Mouse (Mus musculus) heart, embryonic 16.5 days (tissue): ENCODE results near the gene Umad1. TPM values are rescaled to one million over a fixed set of nuclear protein-coding genes. Genes with fewer than 3 reads are reported as not detected.

Experiments
- ATAC-seq: fragments of 200-750 bp; cut with Nextera tagmentation; replicated peaks from 2 replicates; pipeline ENCODE4 v1.8.0; 2017; ENCODE audit warnings: moderate number of reproducible peaks; ENCODE audit not compliant: insufficient read depth, low FRiP score; ENCODE audit errors: extremely low read depth
- H3K27ac ChIP-seq: fragments of 300-500 bp; sonication (generic); 2 replicates; pipeline ENCODE4 v1.5.1; 2014; ENCODE audit warnings: mild to moderate bottlenecking, low read length, control low read depth, moderate library complexity
- H3K27me3 ChIP-seq: fragments of 300-500 bp; sonication (generic); 2 replicates; pipeline ENCODE4 v1.6.1; 2014; ENCODE audit warnings: low read length, mixed read lengths; ENCODE audit not compliant: control insufficient read depth, insufficient read depth
- H3K36me3 ChIP-seq: fragments of 300-500 bp; sonication (generic); 2 replicates; pipeline ENCODE4 v1.6.1; 2014; ENCODE audit not compliant: control insufficient read depth, insufficient read depth
- H3K4me1 ChIP-seq: fragments of 300-500 bp; sonication (generic); 2 replicates; pipeline ENCODE4 v1.6.1; 2014; ENCODE audit warnings: low read length, mixed read lengths; ENCODE audit not compliant: control insufficient read depth, insufficient read depth
- H3K4me2 ChIP-seq: fragments of 300-500 bp; sonication (generic); 2 replicates; pipeline ENCODE4 v1.6.1; 2014; ENCODE audit warnings: low read depth, mild to moderate bottlenecking, control low read depth, low read length
- H3K4me3 ChIP-seq: fragments of 300-500 bp; sonication (generic); 2 replicates; pipeline ENCODE4 v1.5.1; 2014; ENCODE audit warnings: mild to moderate bottlenecking, control low read depth, low read length
- H3K9ac ChIP-seq: fragments of 300-500 bp; sonication (generic); 2 replicates; pipeline ENCODE4 v1.6.1; 2014; ENCODE audit warnings: low read length, control low read depth
- H3K9me3 ChIP-seq: fragments of 300-500 bp; sonication (generic); replicated peaks from 2 replicates; pipeline ENCODE4 v1.6.1; 2016; ENCODE audit warnings: low read length; ENCODE audit not compliant: control insufficient read depth
- WGBS: fragments of 180-500 bp; shearing (Covaris S2); extraction: QIAGEN DNeasy Blood & Tissue Kit; methylation state at CpG from one replicate; pipeline ENCODE4 v1.1.7; 2014; 5-methylcytosine and 5-hydroxymethylcytosine counted together
- polyA plus RNA-seq: library from polyadenylated mRNA; unstranded; fragments of >200 nt; fragmentation: Nextera tagmentation; extraction: Ambion mirVana; gene quantifications from 2 replicates; pipeline ENCODE4 v1.2.1, GENCODE M21; 2015

The Umad1 gene
- polyA plus RNA-seq, 1 experiment from 2014 or later: 24.5 TPM

GRCm38 (mm10) chr6:8354846-8355245 lies 95.8 kb downstream of the Umad1 start:
- no peaks in the 10 kb centered on the region for H3K36me3 ChIP-seq
- H3K4me2 ChIP-seq: no peak overlapping the region
- no peak overlapping the region for H3K9ac ChIP-seq
- H3K4me3 ChIP-seq: no peak overlapping the region
- no peak overlapping the region for H3K27ac ChIP-seq
- whole genome bisulfite sequencing: 89% methylated on average over 4 of the region's 4 CpGs
- no peak for ATAC-seq
- H3K27me3 ChIP-seq: no peaks in the 10 kb centered on the region
- no peaks in the 10 kb centered on the region for H3K9me3 ChIP-seq
- no peaks in the 10 kb centered on the region for H3K4me1 ChIP-seq

GRCm38 (mm10) chr6:8358232-8358631 lies 99.1 kb downstream of the Umad1 start:
- Histone ChIP-seq H3K27ac (no peak overlapping the region), H3K27me3 (no peaks in the 10 kb centered on the region), H3K4me3 (no peak overlapping the region), H3K9ac (no peak overlapping the region), H3K9me3 (no peaks in the 10 kb centered on the region), H3K4me2 (no peak overlapping the region), H3K36me3 (no peaks in the 10 kb centered on the region), H3K4me1 (no peaks in the 10 kb centered on the region)
- no peak for ATAC-seq
- 54% methylated on average over 2 of the region's 2 CpGs for WGBS

DNA sequence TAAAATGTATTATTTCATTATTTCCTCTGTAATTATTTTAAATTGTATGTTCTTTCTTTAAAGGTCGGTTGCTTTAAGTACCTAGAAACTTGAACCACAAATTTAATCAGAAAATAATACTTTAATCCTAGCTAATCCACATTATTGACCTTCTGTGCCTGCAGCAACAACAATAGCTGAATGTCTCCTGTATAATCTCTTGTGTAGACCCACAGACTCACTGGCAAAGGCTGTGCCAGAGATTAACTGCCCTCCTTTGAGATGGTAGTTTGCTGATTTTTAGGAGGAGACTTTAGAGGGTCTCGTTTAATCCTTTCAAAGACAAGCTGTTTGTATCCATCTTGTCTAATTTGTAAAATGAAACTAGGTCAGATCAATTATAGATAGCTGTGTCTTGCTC lies 99.7 kb downstream of the Umad1 start:
- Histone ChIP-seq H3K36me3 (no peaks in the 10 kb centered on the region), H3K27me3 (no peaks in the 10 kb centered on the region), H3K27ac (no peak overlapping the region), H3K9me3 (no peaks in the 10 kb centered on the region), H3K4me1 (no peaks in the 10 kb centered on the region), H3K4me2 (no peak overlapping the region), H3K4me3 (no peak overlapping the region), H3K9ac (no peak overlapping the region)
- WGBS: 77% methylated on average over 2 of the region's 2 CpGs
- no peak for ATAC-seq

DNA sequence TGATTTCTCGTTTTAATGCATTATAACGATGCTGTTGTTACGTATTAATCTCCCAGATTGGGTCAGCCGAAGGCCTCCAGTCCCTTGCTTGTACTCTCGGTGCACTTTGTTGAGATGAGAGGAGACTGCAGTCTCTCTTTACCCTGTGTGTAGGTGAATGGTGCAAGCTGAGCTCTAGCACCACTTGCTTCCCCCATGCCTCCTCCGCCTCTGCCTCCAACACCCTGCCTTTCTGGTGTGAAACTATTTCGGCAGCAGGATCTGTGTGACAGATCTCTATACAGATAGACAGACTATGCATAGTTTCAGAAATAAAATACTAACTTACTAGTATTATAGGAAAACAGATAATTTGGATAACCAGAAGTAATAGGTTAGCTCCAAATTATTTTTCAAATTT lies 101.7 kb downstream of the Umad1 start:
- Histone ChIP-seq H3K4me2 (no peak overlapping the region), H3K27ac (no peak overlapping the region), H3K36me3 (no peaks in the 10 kb centered on the region), H3K4me1 (no peaks in the 10 kb centered on the region), H3K9me3 (no peaks in the 10 kb centered on the region), H3K9ac (no peak overlapping the region), H3K27me3 (no peaks in the 10 kb centered on the region), H3K4me3 (no peak overlapping the region)
- no peak for ATAC-seq
- 86% methylated on average over 7 of the region's 7 CpGs for WGBS

DNA sequence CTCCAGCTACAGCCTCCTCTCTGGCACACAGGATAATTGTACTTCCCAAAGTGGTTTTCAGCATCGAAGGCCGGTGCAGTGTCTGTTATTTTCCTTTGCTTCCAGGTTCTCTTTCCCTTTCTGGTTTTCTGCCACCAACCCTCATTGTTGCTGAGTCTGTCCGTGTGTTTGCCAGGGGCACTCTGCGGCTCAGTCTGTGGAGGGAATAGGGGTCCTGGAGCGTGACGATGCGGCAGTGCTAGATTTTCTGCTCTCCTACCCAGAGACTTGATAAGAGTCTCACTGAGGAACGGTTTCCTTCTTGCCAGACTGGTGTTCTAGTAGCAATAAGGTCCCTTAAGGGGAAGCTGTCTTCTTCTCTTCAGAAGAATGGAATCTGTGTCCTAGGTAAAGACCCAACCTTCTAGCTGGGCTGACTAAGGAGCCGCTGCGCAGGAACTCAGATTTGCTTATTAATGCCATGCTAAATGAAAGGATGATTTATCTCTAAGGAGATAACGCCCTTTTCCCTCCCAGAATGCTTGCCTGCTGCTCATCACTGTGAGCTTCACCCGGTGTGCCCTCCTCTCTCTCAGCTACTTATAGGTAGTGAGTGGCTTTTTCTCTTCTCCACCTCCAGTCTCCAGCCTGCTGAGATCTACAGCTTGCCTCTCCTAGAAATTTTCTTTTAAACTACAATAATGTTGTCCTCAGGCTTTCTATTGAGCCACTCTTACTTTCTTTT lies 105.1 kb downstream of the Umad1 start:
- H3K27me3 ChIP-seq: no peaks in the 10 kb centered on the region
- H3K4me1 ChIP-seq: no peaks in the 10 kb centered on the region
- H3K4me3 ChIP-seq: no peak overlapping the region
- H3K4me2 ChIP-seq: no peak overlapping the region
- no peak for ATAC-seq
- H3K9ac ChIP-seq: no peak overlapping the region
- no peaks in the 10 kb centered on the region for H3K36me3 ChIP-seq
- WGBS: 71% methylated on average over 12 of the region's 12 CpGs
- H3K27ac ChIP-seq: no peak overlapping the region
- no peaks in the 10 kb centered on the region for H3K9me3 ChIP-seq

DNA sequence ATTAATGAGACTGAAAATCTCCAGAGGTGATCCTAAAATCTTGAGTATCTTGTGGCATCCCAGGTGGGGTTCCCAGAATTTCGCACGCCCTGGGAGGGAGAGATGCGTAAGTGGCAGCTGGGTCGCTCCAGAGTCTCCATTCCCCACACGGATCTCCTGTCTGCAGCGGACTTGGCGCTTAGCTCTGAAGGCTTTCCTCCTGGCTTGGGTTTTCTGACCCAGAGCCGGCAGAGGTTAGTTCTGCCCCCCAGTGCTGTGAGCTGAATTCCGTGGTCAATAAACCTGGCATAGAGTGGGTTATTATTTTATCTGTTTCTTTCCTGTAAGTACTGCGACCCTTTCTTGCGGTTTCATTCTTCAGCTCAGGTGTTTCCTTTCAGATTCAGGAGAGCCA lies 105.7 kb downstream of the Umad1 start:
- no peak overlapping the region for H3K9ac ChIP-seq
- 85% methylated on average over 11 of the region's 11 CpGs for WGBS
- H3K4me2 ChIP-seq: no peak overlapping the region
- no peak overlapping the region for H3K27ac ChIP-seq
- no peak for ATAC-seq
- H3K4me3 ChIP-seq: no peak overlapping the region
- H3K9me3 ChIP-seq: no peaks in the 10 kb centered on the region
- H3K36me3 ChIP-seq: no peaks in the 10 kb centered on the region
- no peaks in the 10 kb centered on the region for H3K4me1 ChIP-seq
- no peaks in the 10 kb centered on the region for H3K27me3 ChIP-seq

DNA sequence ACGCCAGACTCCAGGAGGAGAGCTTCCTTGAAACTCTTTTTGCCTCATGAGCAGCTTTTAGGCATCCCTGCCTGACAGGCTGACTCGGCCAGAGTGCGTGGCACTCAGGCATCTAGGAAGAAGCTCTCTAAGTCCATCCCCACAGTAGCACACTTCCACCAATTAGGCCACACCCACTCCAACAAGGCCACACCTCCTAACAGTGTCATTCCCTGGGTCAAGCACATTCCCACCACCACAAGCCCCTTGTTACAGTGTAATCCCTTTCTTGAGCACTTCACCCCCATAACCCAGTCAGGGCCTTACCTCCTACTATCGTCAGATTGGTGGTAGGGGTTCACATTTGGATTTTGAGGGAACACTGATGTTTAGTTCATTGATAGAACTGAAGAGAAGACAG lies 108.6 kb downstream of the Umad1 start:
- Histone ChIP-seq H3K27me3 (no peaks in the 10 kb centered on the region), H3K9ac (no peak overlapping the region), H3K36me3 (no peaks in the 10 kb centered on the region), H3K9me3 (no peaks in the 10 kb centered on the region), H3K4me3 (no peak overlapping the region), H3K4me1 (peaks cover 3% of the 10 kb centered on the region; the same call in 1 of the 2 replicates), H3K27ac (no peak overlapping the region), H3K4me2 (no peak overlapping the region)
- 93% methylated on average over 4 of the region's 4 CpGs for WGBS
- ATAC-seq: no peak

DNA sequence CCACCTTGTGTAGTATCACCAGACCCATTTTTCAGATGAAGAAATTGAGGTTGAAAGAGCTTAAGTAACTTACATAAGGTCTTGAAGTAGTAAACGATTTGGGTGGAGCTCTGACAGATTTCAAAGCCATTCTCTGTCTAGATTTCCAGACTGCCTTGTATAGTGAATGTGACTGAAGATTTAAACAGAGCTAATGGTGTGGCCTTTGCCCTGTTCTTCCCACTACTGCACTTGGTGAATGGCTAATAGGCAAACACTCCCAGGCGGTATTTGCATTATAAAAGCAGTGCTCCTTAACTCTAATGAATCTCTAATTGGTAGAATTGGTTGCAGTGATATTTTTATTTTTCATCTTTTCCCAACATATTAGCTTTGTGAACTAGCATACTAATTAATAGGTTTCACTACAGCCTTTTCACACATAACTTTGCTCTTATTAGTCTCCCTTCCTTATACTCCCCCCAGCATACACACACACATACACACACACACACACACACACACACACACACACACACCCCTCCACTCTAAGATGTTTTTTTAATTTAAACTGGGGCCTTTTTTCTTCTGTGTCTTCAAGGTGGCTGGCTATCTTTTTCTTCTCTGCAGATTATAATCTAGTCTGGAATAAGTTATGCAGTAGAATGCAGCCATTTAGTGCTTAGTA lies 109.2 kb downstream of the Umad1 start:
- ATAC-seq: no peak
- H3K4me2 ChIP-seq: no peak overlapping the region
- H3K36me3 ChIP-seq: no peaks in the 10 kb centered on the region
- no peak overlapping the region for H3K27ac ChIP-seq
- H3K27me3 ChIP-seq: no peaks in the 10 kb centered on the region
- H3K4me1 ChIP-seq: peaks cover 3% of the 10 kb centered on the region; the same call in 1 of the 2 replicates
- no peak overlapping the region for H3K9ac ChIP-seq
- no peak overlapping the region for H3K4me3 ChIP-seq
- H3K9me3 ChIP-seq: no peaks in the 10 kb centered on the region
- 76% methylated on average over 2 of the region's 2 CpGs for WGBS

- peaks cover 3% of the 10 kb centered on the region; the same call in 1 of the 2 replicates for H3K4me1 ChIP-seq
- 71% methylated on average over 3 of the region's 3 CpGs for WGBS
- no peak overlapping the region for H3K9ac ChIP-seq
- H3K4me3 ChIP-seq: no peak overlapping the region
- no peak overlapping the region for H3K4me2 ChIP-seq
- no peak for ATAC-seq
- H3K9me3 ChIP-seq: no peaks in the 10 kb centered on the region
- no peaks in the 10 kb centered on the region for H3K36me3 ChIP-seq
- no peak overlapping the region for H3K27ac ChIP-seq
- H3K27me3 ChIP-seq: no peaks in the 10 kb centered on the region
Observed at GRCm38 (mm10) chr6:8370624-8371023, 111.5 kb downstream of the Umad1 start.
